Mouse (Mus musculus): ENCODE results near the gene Apool.

Apool gene

GRCm38 (mm10) chrX:112310804-112311530, at the start of gene Apool:
Gene Apool (plus strand): TSS chrX:112311334.
- peak; percentile 77 for DNase-seq (ENCODE audit: extremely low spot score, low spot score)

- no peak for DNase-seq (ENCODE audit: extremely low spot score, low spot score)
Observed at GRCm38 (mm10) chrX:112273550-112273949, 37.6 kb upstream of the Apool start.

GRCm38 (mm10) chrX:112311531-112311887, 375 bp downstream of the Apool start:
- DNase-seq (ENCODE audit: extremely low spot score, low spot score) = no peak

- DNase-seq (ENCODE audit: extremely low spot score, low spot score) = no peak
Observed at GRCm38 (mm10) chrX:112312094-112312493, 960 bp downstream of the Apool start.

- no peak for DNase-seq (ENCODE audit: extremely low spot score, low spot score)
Observed at GRCm38 (mm10) chrX:112320273-112320672, 9.1 kb downstream of the Apool start.

GRCm38 (mm10) chrX:112339486-112339885, 28.4 kb downstream of the Apool start:
- no peak for DNase-seq (ENCODE audit: extremely low spot score, low spot score)

- no peak for DNase-seq (ENCODE audit: extremely low spot score, low spot score)
Observed at GRCm38 (mm10) chrX:112347467-112348394, 36.6 kb downstream of the Apool start.

GRCm38 (mm10) chrX:112348395-112348791, 37.3 kb downstream of the Apool start:
- no peak for DNase-seq (ENCODE audit: extremely low spot score, low spot score)

GRCm38 (mm10) chrX:112368426-112368825, 57.3 kb downstream of the Apool start:
- no peak for DNase-seq (ENCODE audit: extremely low spot score, low spot score)

GRCm38 (mm10) chrX:112370577-112371410, 59.7 kb downstream of the Apool start:
- DNase-seq (ENCODE audit: extremely low spot score, low spot score) = peak; percentile 51

- DNase-seq (ENCODE audit: extremely low spot score, low spot score) = no peak
Observed at GRCm38 (mm10) chrX:112406679-112407078, 95.5 kb downstream of the Apool start, which contains the start of gene Satl1. Gene Satl1 (minus strand): TSS chrX:112406779.

GRCm38 (mm10) chrX:112412309-112412708, 101.2 kb downstream of the Apool start:
- no peak for DNase-seq (ENCODE audit: extremely low spot score, low spot score)

Measured in neural tube, embryonic 10.5 days (tissue).